In genomic region chr5:22141821-22142220, GRCm38 (mm10) we compare ENCODE assay signal across 5 mouse cellular contexts.
"Had no signal": no experiment of that assay in that cellular context is flagged by ENCODE, and none has a peak within 500 bp of the region (broad histone marks: within the 10 kb centered on the region; RNA-seq: fewer than 3 reads in every experiment).

No protein-coding gene starts in this region.

- DNase-seq: kidney, postnatal 14 days; lung, adult 2 months; lung, postnatal 14 days; right cerebral cortex, postnatal 25 days; thymus, postnatal 4 days had no signal
